Mouse (Mus musculus) small intestine, adult 2 months (tissue): Measurements from ENCODE around the gene Hoxd11. TPM values are rescaled to one million over a fixed set of nuclear protein-coding genes. Genes with fewer than 3 reads are reported as not detected.

ENCODE experiments used
- H3K27ac ChIP-seq: fragments of 200-500 bp; 2 replicates; pipeline ENCODE4 v1.5.1; 2012; ENCODE audit warnings: low read depth, low read length, control low read depth, inconsistent platforms; ENCODE audit not compliant: insufficient read depth
- H3K27me3 ChIP-seq: fragments of 200-500 bp; 2 replicates; pipeline ENCODE4 v1.6.1; 2012; ENCODE audit warnings: mild to moderate bottlenecking, moderate library complexity, low read length, inconsistent platforms; ENCODE audit not compliant: control insufficient read depth, insufficient read depth
- H3K36me3 ChIP-seq: fragments of 200-500 bp; 2 replicates; pipeline ENCODE4 v1.6.1; 2012; ENCODE audit warnings: mild to moderate bottlenecking, low read length, control low read depth, inconsistent platforms; ENCODE audit not compliant: control insufficient read depth, insufficient read depth
- H3K4me1 ChIP-seq: fragments of 200-500 bp; 2 replicates; pipeline ENCODE4 v1.6.1; 2012; ENCODE audit warnings: low read length, inconsistent platforms, mixed read lengths; ENCODE audit not compliant: control insufficient read depth, insufficient read depth, insufficient read length
- H3K4me3 ChIP-seq: fragments of 200-500 bp; 2 replicates; pipeline ENCODE4 v1.5.1; 2012; ENCODE audit warnings: low read depth, mild to moderate bottlenecking, control low read depth, inconsistent platforms, low read length, moderate library complexity
- CTCF ChIP-seq: fragments of 200-500 bp; IDR thresholded peaks from 2 replicates; pipeline ENCODE4 v1.5.1; 2012; ENCODE audit warnings: low read depth, mild to moderate bottlenecking, control low read depth, inconsistent platforms, low read length, moderate library complexity, mixed read lengths; ENCODE audit not compliant: insufficient replicate concordance, insufficient read length; ENCODE audit errors: extremely low read depth
- POLR2A ChIP-seq: fragments of 200-500 bp; IDR thresholded peaks from 2 replicates; pipeline ENCODE4 v1.6.1; 2012; ENCODE audit warnings: low read depth, mild to moderate bottlenecking, control low read depth, inconsistent platforms, low read length, moderate library complexity
- WGBS: fragments of 180-500 bp; shearing (Covaris S2); methylation state at CpG from one replicate; pipeline ENCODE4 v1.1.7; 2018; 5-methylcytosine and 5-hydroxymethylcytosine counted together
- polyA plus RNA-seq: library from polyadenylated mRNA; depleted of rRNA; stranded (reverse); fragments of >200 nt; gene quantifications from 2 replicates; pipeline ENCODE4 v1.2.3, GENCODE M21; 2012

Hoxd11 gene
- polyA plus RNA-seq, 1 experiment: not detected

- Histone ChIP-seq H3K36me3 (no peaks in the 10 kb centered on the region), H3K4me3 (no peak overlapping the region), H3K27me3 (peaks cover 82% of the 10 kb centered on the region), H3K4me1 (peaks cover 5% of the 10 kb centered on the region), H3K27ac (no peak overlapping the region)
- WGBS: 9% methylated on average over 17 of the region's 17 CpGs
- TF ChIP-seq POLR2A (no peak), CTCF (no peak)
Observed at GRCm38 (mm10) chr2:74699053-74699430, 19.7 kb downstream of the Hoxd11 start.

- TF ChIP-seq CTCF (no peak), POLR2A (no peak)
- WGBS: 17% methylated on average over 23 of the region's 23 CpGs
- Histone ChIP-seq H3K4me3 (no peak overlapping the region), H3K4me1 (peaks cover 10% of the 10 kb centered on the region), H3K27me3 (peaks cover 85% of the 10 kb centered on the region), H3K36me3 (no peaks in the 10 kb centered on the region), H3K27ac (no peak overlapping the region)
Observed at GRCm38 (mm10) chr2:74699664-74700545, 20.5 kb downstream of the Hoxd11 start.

- TF ChIP-seq CTCF (no peak; the same call in 1 of the 2 replicates), POLR2A (no peak)
- no peak overlapping the region for H3K4me3 ChIP-seq
- no peak overlapping the region for H3K27ac ChIP-seq
- H3K4me1 ChIP-seq: peaks cover 11% of the 10 kb centered on the region
- no peaks in the 10 kb centered on the region for H3K36me3 ChIP-seq
- 10% methylated on average over 22 of the region's 22 CpGs for WGBS
- H3K27me3 ChIP-seq: peaks cover 86% of the 10 kb centered on the region
Observed at GRCm38 (mm10) chr2:74700546-74701112, 21.3 kb downstream of the Hoxd11 start.

GRCm38 (mm10) chr2:74701949-74702819 lies 22.8 kb downstream of the Hoxd11 start:
- Histone ChIP-seq H3K27me3 (peaks cover 82% of the 10 kb centered on the region), H3K4me3 (no peak overlapping the region), H3K36me3 (no peaks in the 10 kb centered on the region), H3K4me1 (peaks cover 11% of the 10 kb centered on the region), H3K27ac (no peak overlapping the region)
- 17% methylated on average over 17 of the region's 17 CpGs for WGBS
- TF ChIP-seq CTCF (peak; percentile 86; the same call in 1 of the 2 replicates), POLR2A (no peak)

GRCm38 (mm10) chr2:74702820-74703219 lies 23.5 kb downstream of the Hoxd11 start:
- no peak overlapping the region for H3K27ac ChIP-seq
- H3K4me1 ChIP-seq: peaks cover 10% of the 10 kb centered on the region
- 36% methylated on average over 6 of the region's 6 CpGs for WGBS
- H3K4me3 ChIP-seq: no peak overlapping the region
- H3K27me3 ChIP-seq: peaks cover 79% of the 10 kb centered on the region
- no peak for TF ChIP-seq CTCF
- TF ChIP-seq POLR2A: no peak
- H3K36me3 ChIP-seq: no peaks in the 10 kb centered on the region

- Histone ChIP-seq H3K27me3 (peaks cover 76% of the 10 kb centered on the region), H3K4me1 (peaks cover 6% of the 10 kb centered on the region; the same call in 1 of the 2 replicates), H3K27ac (no peak overlapping the region), H3K4me3 (no peak overlapping the region), H3K36me3 (no peaks in the 10 kb centered on the region)
- TF ChIP-seq CTCF (no peak), POLR2A (no peak)
- WGBS: 26% methylated on average over 10 of the region's 10 CpGs
Observed at GRCm38 (mm10) chr2:74703317-74703716, 24.0 kb downstream of the Hoxd11 start.
